Mouse (Mus musculus) kidney, adult 8-10 months (tissue): ENCODE data around the gene Abca7.
A peak's percentile ranks its signal among the peaks of the same experiment; 100 is the strongest.

Experiments used
- DNase-seq, 2 experiments: peaks; one replicate each; pipeline ENCODE4 v3.0.0; 2022

Abca7 gene

DNA sequence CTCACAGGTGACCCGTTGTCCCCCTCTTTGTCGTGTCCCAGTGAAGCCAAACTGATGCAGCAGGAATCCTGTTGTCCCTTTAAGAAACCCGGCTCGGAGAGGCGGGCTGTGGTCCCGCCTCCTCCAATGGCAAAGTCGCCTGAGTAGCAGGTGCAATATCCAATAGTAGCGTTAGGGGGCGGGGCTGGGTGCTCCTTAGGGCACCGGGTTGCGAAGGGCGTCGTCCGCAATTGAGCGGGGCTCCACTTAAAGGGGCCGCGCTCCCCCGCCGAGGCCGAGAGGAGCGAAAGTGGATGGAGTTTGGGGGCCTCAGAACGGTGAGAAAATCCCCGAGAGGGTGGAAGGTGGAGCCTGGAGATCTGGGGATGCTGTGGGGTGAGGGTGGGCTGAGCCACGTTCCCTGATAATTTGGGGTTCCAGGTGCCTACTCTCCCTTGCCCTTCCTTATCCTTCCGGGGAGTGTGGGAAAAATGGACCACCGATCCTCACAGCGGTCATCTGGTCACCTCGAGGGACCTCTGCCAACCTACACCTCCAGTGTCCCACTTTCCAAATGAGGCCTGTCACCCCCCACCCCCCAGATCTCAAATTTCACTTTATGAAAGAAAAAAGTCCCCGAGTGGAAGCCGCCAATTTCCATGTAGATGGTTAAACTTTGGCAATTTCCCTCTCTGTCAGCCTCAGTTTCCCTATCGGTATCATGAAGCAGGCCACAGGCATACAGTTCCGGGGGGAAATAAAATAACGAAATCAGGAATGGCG is at the start of gene Abca7:
Gene Abca7, plus strand, starts transcription at position 223 of the 762 bp plus-strand sequence.
- peak; percentile 93 to 97 for DNase-seq

DNA sequence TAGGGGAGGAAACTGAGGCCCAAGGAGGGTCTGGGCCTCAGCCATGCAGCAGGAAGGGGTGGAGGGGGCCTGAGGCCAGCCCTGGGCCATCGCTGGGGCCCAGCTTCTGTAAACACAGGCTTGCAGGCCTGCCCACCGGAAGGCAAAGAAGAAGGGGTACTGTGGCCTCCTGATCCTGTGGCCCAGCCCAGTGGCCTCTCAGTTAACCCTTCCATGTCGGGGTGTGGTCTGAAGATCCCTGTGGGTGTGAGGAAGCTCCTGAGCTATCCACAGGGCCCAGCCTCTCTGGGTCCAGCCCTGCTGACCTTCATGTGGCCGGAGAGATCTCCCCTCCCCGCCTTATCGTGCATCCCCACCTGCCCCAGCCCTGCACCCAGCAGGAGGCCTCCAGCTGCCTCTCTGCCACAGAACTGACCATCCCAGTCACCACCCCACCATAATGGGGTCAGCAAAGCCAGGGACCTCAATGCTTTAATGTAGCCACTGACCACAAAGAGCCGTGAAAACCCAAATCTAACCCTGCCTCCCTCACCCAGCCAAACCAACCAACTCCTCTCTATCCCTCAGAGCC is 49.5 kb upstream of the Abca7 start:
- no peak for DNase-seq

DNA sequence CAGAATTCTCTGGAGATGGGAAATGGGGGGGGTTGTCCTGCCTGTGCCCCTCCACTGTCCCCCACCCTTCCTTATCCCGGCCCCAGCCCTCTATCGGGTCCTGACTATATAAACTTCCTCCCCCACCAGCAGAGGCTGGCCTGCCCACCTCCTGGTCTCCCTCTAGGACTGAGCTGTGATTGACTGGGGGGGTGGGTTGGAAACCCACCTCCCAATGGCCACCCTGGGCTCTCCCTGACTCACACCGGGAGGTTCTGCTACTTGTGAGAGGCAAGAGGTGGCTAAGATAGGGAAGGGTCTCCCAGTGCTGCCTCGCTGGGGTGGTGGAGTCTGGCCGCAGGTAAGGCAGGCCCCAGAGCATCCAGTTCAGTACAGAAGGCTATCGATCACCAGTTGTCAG is 48.8 kb upstream of the Abca7 start:
- DNase-seq = no peak

DNA sequence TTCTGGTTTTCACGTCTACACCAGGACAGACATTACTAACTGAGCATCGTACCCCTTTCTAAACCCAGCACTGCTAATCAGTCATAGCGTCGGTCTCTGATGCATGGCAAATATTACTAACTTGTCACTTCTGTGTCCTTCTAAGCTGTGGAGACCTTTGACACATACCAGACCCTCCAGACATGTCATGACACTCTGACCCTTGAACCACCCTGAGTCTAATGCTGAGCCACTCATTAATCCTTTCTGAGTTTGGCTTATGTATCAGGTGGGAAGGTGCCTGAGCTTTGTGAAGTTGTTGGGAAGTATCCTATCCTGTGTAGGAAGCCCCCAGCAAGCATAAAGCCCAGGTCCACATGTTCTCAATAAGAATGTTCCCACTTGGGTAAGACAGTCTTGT is 46.4 kb upstream of the Abca7 start:
- DNase-seq = peak in 1 of 2 experiments; percentile 45

DNA sequence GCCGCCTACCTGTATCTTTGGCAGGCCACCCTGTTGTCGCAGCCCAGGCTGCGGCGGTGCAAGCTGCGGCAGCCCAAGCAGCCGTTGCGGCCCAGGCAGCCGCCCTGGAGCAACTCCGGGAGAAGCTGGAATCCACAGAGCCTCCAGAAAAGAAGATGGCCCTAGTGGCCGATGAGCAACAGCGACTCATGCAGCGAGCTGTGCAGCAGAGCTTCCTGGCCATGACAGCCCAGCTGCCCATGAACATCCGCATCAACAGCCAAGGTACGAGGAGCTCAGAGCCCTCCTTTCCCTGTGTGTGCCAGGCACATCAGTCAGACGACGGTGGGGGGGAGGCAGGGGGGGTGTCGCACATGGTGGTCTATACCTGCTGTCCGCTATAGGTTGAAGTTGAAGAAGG is 45.6 kb upstream of the Abca7 start:
- no peak for DNase-seq

DNA sequence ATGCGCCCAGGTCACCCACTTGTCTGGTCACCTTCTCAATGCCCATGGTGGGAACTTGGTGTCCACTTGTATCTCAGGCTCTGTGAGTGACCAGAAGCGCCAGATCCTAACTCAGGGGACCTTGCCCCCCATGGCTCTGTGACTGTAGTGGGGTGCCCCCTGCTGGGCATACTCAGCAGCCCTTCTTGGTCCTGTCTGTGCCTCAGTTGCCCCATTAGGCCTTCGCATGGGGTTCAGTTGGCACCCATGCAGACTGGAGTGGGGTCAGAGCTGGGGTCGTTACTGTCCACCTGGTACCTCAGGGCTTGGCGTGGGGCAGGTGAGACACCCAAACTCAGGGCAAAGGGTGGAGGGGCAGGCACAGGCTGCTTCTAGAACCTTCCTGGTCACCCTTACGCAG is 42.3 kb upstream of the Abca7 start:
- peak in 1 of 2 experiments; percentile 57 for DNase-seq

DNA sequence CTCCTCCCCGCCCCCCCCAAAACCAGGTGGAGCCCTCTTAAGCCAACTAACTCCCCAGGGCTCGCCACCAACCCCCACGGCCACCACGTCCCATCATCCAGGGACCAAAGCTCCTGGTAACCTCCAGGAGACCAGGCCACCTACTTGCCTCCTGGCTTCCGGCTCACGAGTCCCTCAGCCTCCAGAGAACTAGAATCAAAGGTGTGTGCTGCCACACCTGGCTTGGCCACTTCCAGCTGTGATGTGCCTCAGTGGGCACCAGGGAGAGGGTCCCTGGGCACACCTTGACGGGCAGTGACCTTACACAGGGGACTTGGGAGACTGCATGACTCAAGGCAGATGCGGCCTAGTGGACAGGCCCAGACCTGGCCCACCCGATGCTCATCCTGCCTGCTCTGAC is 40.6 kb upstream of the Abca7 start:
- DNase-seq = no peak

DNA sequence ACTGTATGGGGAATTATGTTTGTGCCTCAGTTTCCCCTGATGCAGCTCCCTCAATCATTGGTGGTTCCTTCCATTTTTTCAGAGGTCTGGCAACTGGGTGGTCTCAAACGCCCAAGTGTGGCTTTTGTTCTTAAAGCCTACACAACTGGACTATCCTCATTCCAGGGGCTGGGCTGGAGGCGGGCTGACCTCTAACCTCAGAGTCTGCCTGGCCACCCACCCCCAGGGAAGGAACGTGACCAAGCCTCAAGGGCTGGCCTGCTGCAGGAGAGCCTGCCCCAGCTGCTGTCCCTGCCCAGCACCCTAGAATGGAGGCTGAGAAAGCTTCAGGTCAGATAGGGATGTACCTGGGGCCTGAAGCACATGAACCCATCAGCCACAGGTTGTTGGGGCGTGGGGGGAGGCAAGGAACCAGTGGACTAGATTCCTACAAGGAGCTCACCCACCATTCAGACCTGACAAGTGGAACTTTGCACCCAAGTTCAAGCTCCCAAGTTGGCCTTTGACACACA is 39.6 kb upstream of the Abca7 start:
- no peak for DNase-seq

DNA sequence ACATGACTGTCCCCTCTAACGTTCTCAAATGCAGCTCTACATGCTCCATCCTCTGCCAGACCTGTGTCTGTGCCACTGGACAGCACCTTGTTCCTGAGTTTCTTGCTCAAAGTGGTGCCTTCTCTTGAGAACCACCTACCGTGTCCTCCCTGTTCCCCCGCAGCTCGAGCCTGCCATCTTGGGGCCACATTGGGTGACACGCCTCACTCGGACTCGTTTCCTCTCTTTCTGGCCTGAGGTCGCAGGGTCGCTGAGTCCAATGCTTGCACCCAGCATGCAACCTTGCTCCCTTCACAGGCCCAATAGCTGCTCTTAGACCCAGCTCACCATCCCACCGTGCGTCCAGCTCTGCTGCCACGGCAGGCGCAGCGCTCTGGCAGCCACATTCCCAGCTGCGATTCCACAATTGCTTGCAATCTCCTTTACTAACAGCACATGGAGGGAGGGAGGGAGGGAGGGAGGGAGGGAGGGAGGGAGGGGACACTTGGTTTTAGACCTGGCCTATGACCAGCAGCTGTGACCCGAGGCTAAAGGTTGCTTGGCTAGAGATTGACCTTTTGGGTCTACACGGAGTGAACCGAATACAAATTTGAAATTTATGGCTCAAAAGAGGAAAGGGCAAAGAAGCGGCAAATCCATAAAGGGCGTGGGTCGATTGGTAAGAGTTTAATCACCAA is 38.0 kb upstream of the Abca7 start:
- DNase-seq = peak; percentile 89 to 90

DNA sequence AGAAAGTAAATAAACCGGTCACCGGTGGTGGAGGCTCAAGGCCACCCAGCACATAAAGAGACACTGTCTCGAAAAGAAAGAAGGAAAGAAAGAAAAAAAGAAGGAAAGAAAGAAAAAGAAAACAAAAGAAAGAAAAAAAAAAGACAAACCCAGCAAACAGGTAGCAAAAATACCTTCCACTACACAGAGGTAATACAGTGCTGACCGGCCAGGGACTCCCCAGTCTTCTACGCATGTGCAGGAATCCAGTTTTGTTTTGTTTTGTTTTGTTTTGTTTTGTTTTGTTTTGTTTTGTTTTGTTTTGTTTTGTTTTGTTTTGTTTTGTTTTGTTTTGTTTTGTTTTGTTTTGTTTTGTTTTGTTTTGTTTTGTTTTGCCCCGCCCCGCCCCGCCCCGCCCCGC is 36.9 kb upstream of the Abca7 start:
- DNase-seq = peak; percentile 57 to 64

DNA sequence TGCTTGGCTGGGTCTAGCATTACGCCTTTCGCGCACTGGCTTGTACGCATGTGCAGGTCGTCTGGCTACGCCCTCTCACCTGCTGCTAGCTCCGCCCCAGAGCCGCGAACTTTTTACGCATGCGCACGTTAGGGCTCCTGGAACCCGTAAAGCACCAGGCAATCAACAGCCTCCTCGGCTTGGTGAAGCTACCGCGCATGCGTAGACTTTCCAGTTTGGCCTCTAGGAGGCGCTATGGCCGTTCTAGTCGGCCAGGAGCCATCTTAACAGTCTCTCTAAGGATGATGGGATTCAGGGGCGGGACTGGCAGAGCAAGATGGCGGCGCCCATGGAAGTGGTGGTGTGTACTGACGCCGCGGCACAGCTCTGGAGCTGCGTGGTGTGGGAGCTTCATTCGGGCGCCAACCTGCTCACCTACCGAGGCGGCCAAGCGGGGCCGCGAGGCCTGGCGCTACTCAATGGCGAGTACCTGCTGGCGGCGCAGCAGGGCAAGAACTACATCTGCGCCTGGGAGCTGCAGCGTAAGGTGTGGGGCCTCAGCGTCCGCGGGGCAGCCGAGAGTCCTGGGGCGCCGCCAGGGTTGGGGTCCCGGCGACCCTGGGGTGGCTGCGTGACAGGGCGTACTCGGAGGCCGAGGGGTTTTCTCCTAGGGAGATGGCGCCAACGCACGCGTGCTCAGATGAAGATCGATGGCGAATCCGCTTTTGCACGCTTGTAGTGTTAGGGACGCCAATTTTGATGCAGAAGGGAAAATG is 36.3 kb upstream of the Abca7 start, which contains the start of gene Wdr18:
Gene Wdr18, plus strand, starts transcription at position 306 of the 755 bp plus-strand sequence.
- peak; percentile 100 for DNase-seq

DNA sequence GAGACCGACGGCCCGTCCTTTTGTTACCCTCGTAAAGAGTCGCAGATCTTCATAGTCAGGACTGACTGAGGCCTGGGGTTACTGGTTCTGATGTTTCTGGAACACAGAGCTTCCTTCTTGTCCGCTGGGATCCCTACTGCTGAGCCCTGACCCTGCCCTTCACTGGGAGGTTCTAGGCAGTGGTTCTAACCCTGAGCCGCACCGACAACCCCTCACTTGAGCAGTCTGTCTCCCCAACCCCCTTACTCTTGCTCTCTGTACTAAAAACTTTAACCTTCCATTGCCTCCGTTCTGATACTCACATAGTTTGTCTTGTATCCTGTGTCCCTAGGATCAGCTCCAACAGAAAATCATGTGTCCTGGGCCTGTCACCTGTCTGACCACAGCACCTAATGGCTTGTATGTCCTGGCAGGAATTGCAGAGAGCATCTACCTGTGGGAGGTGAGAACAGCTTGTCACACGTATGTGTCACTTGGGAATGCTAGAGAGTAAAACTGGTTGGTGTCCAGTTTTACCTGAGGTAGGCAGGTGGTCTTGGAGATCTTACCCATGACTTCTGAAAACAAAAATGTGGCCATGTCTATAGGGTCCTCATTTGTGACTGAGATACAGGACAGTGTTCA is 35.5 kb upstream of the Abca7 start:
- no peak for DNase-seq

DNA sequence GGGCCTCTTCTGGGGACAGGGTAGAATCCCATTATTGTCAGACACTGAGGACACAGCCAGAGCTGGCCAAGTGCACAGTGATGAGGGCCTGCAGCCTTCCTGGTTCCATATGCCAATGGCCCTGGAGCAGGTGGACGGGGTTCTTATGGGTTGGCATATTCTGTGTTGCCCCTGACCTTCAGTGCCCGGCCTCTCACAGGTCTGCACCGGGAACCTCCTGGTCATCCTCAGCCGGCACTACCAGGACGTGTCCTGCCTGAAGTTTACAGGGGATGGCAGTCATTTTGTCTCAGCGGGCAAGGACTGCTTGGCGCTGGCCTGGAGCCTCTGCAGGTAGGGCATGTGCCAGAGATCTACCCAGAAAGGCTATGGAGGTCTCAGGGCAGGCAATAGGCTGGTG is 31.6 kb upstream of the Abca7 start:
- DNase-seq = no peak

DNA sequence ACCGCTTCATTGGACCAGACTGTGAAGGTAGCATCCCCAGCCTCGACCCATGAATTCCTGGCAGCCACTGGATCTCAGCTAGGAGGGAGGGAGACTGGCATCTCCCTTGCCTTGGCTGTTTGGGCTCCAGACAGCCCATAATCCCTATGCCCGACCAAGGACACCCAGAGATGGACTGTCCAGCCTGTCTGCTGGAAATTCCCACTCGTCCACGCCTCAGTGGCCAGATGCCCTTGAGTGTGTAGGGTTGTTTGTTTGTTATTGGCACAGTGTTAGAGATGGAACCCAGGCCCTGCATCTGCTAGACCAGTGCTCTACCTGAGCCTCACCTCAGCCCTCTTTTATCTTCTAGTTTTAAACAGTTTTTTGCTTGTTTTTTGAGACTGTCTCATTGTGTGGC is 31.0 kb upstream of the Abca7 start:
- no peak for DNase-seq

DNA sequence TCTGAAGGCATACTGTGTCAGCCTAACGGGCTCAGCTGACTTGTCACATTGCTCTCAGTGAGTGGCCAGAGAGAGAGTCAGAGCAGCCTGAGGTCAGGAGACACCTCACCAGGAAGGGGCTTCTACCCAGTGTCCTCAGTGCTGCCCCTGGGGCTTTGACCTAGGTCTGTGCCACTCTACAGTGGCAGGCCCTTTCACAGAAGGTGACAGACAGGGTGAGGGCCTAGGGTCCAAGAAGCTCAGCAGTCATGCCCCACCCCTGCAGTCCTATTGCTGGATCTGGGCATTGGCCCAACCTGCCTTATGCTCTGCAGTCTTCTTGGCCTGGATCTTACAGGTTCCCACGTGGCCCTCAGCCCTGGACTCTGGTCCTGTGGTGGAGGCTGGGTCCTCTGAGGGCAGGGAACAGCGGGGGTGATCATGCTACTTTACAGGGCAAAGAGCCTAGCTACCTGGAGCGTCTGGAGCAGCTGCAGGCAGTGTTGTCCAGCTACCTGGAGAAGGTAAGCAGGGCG is 29.4 kb upstream of the Abca7 start:
- peak; percentile 91 to 94 for DNase-seq

DNA sequence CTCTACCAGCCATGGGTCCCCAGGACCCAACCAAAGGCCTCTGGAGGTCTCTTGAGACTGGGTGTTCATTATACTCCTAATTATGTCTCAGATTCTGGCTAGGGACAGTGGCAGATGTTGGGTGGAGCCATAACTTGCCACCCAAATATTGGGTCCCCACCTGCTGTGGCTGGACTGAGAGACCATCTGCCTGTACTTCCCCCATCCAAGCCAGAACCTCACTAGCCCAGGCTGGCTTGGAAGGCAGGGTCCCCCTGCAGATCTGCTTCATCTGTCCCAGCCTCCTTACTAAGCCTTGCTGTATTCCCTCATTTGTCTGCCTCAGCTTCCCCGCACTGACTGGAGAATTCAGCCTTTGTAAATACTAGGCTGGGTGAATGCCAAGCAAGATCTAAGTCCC is 28.1 kb upstream of the Abca7 start:
- no peak for DNase-seq

DNA sequence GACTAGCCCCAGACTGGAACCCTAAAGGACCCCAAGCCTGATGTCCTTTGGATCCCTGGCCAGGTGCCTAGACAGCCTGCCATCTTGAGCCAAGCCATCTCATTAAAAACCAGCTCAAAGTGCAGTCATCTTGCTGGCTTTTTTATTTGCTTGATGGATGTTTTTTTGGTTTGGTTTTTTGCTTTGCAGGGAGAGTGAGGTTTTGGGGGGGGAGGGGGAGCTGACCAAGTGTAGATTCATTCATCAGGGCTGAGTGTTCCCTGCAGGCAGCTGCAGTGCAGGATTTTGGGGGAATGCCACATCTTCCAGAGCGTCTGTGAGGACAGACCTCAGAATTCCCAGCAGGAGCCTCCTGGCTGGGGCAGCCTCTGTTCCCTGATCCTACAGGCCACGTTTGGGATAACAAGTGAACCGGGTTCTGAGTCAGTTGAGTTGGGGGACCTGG is 27.1 kb upstream of the Abca7 start:
- peak; percentile 72 to 73 for DNase-seq

DNA sequence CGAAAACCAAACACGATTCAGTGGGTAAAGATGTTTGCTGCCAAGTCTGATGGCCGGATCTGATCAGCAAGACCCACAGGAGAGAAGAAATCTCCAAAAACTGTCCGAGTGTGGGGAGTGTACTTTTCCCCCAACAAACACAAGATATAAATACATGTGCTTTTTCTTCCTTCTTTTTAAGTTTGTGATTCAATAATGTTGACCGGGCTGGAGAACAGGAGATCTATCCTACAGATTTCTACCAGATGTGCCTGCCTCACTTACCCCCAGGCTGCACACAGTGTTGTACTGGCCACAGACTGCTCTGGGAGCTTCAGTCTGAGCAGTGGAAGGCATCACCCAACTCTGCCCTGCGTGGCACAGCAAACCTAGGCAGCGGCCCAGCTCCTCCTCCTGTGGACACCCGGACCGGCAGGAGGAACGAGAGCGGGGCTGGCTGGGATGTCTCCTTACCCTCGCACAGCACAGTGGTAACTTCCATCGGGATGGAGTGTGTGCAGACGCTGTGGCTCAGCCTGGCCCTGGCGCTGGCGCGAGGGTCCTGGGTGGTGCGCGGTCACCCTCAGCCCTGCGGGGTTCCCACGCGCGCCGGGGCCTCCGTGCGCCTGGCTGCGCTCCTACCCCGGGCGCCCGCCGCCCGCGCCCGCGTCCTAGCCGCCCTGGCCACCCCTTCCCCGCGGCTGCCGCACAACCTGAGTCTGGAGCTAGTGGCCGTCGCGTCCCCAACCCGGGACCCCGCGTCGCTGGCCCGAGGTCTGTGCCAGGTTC is 25.7 kb upstream of the Abca7 start, which contains the start of gene Grin3b:
Gene Grin3b, plus strand, starts transcription at position 301 of the 768 bp plus-strand sequence.
- no peak for DNase-seq

DNA sequence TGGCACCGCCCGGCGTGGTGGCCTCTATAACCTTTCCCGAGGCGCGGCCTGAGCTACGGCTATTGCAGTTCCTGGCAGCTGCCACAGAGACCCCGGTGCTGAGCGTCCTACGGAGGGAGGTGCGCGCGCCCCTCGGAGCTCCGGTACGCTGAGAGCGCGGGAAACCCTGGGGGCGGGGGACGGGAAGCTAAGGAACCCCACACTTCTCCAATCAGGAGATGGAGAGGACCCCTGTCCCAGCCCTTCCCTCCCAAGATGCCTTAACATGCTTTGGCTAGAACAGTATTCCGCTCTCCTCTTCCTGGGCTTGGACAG is 25.2 kb upstream of the Abca7 start:
- DNase-seq = no peak

DNA sequence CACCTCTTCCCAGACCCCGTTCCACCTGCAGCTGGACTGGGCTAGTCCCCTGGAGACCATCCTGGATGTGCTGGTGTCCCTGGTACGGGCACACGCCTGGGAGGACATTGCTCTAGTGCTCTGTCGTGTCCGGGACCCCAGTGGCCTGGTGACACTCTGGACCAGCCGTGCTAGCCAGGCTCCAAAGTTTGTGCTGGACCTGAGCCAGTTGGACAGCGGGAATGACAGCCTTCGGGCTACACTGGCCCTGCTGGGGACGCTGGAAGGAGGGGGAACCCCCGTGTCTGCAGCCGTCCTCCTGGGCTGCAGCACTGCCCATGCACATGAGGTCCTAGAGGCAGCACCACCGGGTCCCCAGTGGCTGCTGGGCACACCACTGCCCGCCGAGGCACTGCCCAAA is 23.5 kb upstream of the Abca7 start:
- no peak for DNase-seq

DNA sequence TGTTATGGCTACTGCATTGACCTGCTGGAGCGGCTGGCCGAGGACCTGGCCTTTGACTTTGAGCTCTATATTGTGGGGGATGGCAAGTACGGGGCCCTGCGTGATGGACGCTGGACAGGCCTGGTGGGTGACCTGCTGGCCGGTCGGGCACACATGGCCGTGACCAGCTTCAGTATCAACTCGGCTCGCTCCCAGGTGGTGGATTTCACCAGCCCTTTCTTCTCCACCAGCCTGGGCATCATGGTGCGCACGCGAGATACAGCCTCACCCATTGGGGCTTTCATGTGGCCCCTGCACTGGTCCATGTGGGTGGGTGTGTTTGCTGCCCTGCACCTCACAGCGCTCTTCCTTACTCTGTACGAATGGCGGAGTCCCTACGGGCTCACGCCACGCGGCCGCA is 22.2 kb upstream of the Abca7 start:
- no peak for DNase-seq

DNA sequence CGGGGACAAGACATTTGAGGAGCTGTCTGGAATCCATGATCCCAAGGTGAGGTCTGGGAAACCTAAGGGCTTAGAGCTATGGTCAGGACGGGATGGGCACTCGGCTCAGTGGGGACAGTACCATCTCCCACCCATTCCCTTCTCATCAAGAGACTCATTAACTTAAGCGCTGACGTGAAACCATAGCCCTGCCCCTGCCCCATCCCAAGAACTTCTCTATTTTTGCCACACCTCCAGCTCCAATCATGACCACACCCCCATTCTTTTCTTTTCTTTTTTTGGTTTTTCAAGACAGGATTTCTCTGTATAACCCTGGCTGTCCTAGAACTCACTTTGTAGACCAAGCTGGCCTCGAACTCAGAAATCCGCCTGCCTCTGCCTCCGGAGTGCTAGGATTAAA is 21.6 kb upstream of the Abca7 start:
- no peak for DNase-seq
